Mouse (Mus musculus): ENCODE measurements around the gene Tsga10ip. TPM values are rescaled to one million over a fixed set of nuclear protein-coding genes. Genes with fewer than 3 reads are reported as not detected.

Tsga10ip gene
- polyA plus RNA-seq (2015; fragmentation: Illumina TruSeq; extraction: RNeasy Lipid Tissue Mini Kit (QIAGEN cat#74804); ENCODE audit: insufficient read depth, low read depth, low replicate concordance) = 6.0 TPM

DNA sequence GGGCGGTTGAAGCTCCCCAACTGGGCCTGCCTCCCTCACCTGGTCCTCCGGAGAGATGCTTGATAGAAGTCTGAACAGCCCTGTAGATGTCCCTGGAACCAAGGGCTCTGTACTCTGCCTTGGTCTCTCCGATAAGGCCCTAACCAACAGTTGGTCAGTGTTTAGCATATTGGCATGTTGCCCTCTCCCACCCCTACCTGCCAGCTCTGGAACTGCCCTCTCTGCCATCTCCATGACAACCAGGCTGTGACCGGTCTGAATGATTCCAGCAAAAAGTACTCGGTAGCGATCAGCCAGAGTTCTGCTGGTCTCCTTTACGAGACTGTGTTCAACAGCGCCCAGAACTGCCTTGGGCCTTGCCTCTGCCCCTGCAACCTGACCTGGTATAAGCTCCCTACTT lies at the start of gene Tsga10ip:
Gene Tsga10ip, minus strand, starts transcription at position 234 of the 400 bp plus-strand sequence.

DNA sequence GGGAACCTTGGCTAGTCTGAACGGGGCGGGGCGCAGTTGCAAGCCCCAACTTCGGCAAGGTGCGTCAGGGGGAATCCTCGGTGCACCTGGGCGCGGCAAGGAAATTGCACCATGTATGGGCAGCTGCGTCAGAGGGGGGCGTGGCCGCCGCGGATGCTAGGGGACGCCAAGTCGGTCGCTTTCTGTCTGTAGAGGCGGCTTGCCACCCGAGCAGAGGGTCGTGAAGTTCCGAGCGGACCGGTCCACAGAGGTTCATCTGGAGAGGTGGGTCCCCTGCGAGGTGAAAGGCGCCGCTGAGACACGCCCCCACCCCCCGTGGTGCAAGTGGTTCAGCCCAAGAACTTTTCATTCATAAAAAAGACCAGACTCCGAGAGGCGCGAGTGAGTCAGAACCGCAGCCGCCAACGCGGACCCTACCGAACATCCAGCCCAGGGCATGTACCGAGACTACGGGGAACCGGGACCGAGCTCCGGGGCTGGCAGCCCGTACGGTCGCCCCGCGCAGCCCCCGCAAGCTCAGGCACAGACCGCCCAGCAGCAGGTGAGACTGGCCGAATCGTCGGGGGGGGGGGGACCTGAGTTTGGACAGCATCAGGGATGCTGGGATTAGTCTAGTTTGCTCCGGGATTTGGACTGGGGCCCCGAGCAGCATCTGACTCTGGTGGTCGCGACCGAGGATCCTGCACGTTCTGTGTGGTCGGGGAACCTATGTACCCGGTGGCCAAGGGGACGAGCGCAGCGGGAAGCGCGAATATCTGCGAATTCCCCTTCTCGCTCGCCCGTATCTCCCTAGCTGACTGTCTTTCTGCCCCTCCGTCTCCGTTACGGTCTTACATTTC lies 45.4 kb upstream of the Tsga10ip start, which contains the start of gene Fosl1:
Gene Fosl1, plus strand, starts transcription at position 33 of the 839 bp plus-strand sequence.

DNA sequence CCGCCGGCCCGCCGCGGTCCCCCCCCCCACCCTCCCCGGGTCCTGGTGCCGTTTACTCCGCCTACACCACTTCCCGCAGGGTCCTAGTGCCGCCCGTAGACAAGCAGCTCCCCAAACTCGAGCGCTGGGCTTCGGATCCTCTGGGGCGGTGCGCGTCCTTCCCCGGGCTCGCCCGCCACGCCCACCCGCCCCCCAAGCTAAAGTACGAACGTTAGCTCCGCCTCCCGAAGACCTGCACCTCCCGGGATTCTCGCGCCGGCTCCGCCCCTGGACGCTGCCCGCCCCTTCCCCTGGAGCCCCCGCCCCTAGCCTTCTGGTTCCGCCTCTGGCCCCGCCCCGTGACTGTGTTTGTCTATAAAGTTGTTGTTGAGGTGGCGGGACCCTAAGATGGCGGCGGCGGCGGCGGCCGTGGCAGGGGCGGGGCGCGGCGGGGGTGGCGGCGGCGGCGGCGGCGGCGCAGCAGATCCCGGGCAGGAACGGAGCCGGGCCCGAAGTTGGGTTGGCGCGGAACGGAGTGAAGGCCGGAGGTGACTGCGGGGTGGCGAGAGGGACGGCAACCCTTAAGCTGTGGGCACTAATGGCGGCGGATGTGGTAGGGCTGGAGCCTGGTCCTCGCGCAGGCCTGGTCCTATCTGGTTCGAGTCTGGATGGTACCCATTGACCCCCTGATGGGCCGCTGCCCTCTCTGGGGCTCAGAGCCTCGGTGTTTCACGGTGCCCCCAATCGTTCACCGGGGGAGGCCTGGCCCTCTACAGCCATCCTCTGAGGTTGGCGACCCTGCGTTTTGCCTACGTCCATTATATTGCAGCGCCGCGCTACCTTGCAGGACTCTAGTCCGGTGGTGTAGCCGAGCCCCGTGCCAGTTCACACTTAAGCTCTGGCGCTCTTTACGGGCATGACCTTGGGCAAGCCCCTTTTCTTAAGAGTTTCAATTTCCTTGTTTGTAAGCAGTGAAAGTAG lies 22.7 kb upstream of the Tsga10ip start, which contains the start of the genes Drap1 and AI837181:
Gene Drap1, minus strand, starts transcription at position 198 of the 960 bp plus-strand sequence.
Gene AI837181, plus strand, starts transcription at position 363 of the 960 bp plus-strand sequence.

DNA sequence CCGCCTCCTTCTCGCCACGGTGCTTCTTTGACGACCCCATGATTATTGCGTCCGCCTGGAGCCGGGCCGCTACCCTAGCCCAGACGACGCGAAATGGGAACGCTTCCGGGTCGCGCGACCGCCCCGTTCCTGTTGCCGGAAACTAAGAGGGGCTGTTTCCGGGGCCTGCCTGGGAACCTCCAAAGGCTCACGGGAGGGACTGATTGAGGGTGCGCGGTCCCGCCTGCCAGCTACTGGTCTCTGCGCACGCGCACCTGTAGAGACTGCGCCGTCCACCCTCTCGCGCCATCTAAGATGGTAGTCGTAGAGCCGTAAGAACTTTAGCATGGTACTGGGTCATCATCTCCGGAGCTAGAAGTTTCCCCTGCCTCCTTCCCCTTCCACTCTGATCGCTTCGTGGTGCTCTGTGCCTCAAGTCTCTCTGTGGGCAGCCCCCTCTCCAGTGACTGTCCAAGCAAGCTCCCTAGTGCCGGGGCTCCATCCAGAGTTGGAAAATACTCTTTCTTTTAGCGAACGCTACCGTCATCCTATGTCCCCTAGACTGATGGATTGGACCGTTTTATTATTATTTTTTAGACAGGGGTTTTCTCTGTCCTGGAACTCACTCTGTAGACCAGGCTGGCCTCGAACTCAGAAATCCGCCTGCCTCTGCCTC lies 13.6 kb downstream of the Tsga10ip start, which contains the start of gene Sart1:
Gene Sart1, minus strand, starts transcription at position 116 of the 655 bp plus-strand sequence.

DNA sequence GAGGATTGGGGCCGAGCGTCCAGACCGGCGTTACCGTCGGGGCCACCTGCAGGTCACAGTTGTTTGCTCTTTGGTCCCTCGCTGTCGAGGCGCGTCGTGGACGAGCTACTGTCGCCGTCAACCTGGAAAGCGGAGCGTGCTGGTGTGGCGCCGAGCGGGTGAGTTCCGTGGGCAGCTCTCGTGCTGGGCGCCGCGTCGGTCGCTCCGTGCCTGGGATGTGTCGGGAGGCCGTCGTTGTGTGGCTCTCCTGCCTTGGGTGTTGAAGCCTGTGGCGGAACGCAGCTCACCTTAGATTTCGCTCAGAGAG lies 35.3 kb downstream of the Tsga10ip start, which contains the start of gene Banf1:
Gene Banf1, minus strand, starts transcription at position 116 of the 307 bp plus-strand sequence.

DNA sequence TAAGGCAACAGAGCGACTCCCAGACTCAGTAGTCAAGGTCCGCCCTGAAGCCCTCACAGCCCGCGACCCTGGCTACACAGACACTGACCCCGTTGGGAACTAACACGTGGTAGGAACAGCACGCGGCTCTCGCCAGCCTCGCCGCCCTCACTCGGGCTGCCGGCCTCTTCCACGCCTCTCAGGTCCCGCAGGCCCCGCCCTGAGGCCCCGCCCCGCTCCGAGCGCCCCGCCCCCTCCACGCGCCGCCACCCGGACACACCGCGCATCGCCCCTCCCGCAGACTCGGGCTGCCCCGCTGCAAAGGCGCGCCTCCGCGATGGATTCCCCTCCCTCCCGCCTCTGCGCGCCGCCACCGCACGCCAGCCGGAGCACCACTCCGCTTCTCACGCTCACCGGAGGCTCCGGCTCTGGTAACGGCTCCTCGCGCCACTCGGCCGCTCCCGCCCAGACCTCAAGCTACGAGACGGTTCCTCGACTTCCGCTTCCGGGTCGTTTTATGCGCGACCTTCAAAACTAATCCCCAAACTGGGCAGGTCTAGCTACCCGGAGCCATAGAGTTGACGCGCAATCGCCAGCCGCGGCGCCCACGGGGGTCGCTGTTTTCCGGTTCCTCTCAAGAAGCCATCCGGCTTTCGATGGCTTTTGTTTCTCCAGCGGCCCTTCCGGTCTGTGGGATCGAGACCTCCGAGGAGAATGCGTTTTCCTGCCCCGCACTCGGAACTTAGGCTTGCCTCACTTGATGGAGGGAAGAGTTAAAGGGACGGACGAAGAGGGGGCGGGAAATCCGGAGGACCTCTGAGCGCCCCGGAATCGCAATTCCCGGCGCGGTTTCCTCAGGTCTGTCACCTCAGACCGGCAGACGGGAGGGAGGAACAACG lies 35.9 kb downstream of the Tsga10ip start, which contains the start of gene Eif1ad:
Gene Eif1ad, plus strand, starts transcription at position 567 of the 878 bp plus-strand sequence.

DNA sequence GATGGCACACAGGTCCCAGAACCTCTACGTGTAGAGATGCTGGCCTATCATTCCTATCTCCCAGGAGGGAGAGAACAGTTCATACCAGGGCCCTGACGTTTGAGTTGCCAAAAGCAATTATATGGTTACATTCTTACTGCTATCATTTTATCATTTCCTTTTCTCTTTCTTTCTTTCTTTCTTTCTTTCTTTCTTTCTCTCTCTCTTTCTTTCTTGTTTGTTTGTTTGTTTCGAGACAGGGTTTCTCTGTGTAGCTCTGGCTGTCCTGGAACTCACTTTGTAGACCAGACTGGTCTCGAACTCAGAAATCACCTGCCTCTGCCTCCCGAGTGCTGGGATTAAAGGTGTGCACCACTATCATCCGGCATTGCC lies 52.8 kb downstream of the Tsga10ip start, which contains the start of gene Cst6:
Gene Cst6, minus strand, starts transcription at position 73 of the 372 bp plus-strand sequence.

Other genes starting within 250 kb of the Tsga10ip start
- gene Pacs1, start 129.4 kb downstream of the Tsga10ip start, polyA plus RNA-seq (2015; fragmentation: Illumina TruSeq; extraction: RNeasy Lipid Tissue Mini Kit (QIAGEN cat#74804); ENCODE audit: insufficient read depth, low read depth, low replicate concordance) = 3.9 TPM
- gene Sf3b2, start 107.1 kb downstream of the Tsga10ip start, polyA plus RNA-seq (2015; fragmentation: Illumina TruSeq; extraction: RNeasy Lipid Tissue Mini Kit (QIAGEN cat#74804); ENCODE audit: insufficient read depth, low read depth, low replicate concordance) = 39.5 TPM
- gene Gal3st3, start 104.2 kb downstream of the Tsga10ip start, polyA plus RNA-seq (2015; fragmentation: Illumina TruSeq; extraction: RNeasy Lipid Tissue Mini Kit (QIAGEN cat#74804); ENCODE audit: insufficient read depth, low read depth, low replicate concordance) = not detected
- not detected for gene Catsper1, start 66.8 kb downstream of the Tsga10ip start, polyA plus RNA-seq (2015; fragmentation: Illumina TruSeq; extraction: RNeasy Lipid Tissue Mini Kit (QIAGEN cat#74804); ENCODE audit: insufficient read depth, low read depth, low replicate concordance)
- 3.7 TPM for gene Cst6, start 53.0 kb downstream of the Tsga10ip start, polyA plus RNA-seq (2015; fragmentation: Illumina TruSeq; extraction: RNeasy Lipid Tissue Mini Kit (QIAGEN cat#74804); ENCODE audit: insufficient read depth, low read depth, low replicate concordance)
- 6.5 TPM for gene Eif1ad, start 35.8 kb downstream of the Tsga10ip start, polyA plus RNA-seq (2015; fragmentation: Illumina TruSeq; extraction: RNeasy Lipid Tissue Mini Kit (QIAGEN cat#74804); ENCODE audit: insufficient read depth, low read depth, low replicate concordance)
- 29.9 TPM for gene Banf1, start 35.4 kb downstream of the Tsga10ip start, polyA plus RNA-seq (2015; fragmentation: Illumina TruSeq; extraction: RNeasy Lipid Tissue Mini Kit (QIAGEN cat#74804); ENCODE audit: insufficient read depth, low read depth, low replicate concordance)
- 47.0 TPM for gene Sart1, start 13.8 kb downstream of the Tsga10ip start, polyA plus RNA-seq (2015; fragmentation: Illumina TruSeq; extraction: RNeasy Lipid Tissue Mini Kit (QIAGEN cat#74804); ENCODE audit: insufficient read depth, low read depth, low replicate concordance)
- 51.3 TPM for gene Drap1, start 22.5 kb upstream of the Tsga10ip start, polyA plus RNA-seq (2015; fragmentation: Illumina TruSeq; extraction: RNeasy Lipid Tissue Mini Kit (QIAGEN cat#74804); ENCODE audit: insufficient read depth, low read depth, low replicate concordance)
- 12.1 TPM for gene AI837181, start 22.6 kb upstream of the Tsga10ip start, polyA plus RNA-seq (2015; fragmentation: Illumina TruSeq; extraction: RNeasy Lipid Tissue Mini Kit (QIAGEN cat#74804); ENCODE audit: insufficient read depth, low read depth, low replicate concordance)
- gene Fosl1, start 45.0 kb upstream of the Tsga10ip start, polyA plus RNA-seq (2015; fragmentation: Illumina TruSeq; extraction: RNeasy Lipid Tissue Mini Kit (QIAGEN cat#74804); ENCODE audit: insufficient read depth, low read depth, low replicate concordance) = not detected
- gene Ccdc85b, start 55.4 kb upstream of the Tsga10ip start, polyA plus RNA-seq (2015; fragmentation: Illumina TruSeq; extraction: RNeasy Lipid Tissue Mini Kit (QIAGEN cat#74804); ENCODE audit: insufficient read depth, low read depth, low replicate concordance) = 5.0 TPM
- 29.7 TPM for gene Fibp, start 58.1 kb upstream of the Tsga10ip start, polyA plus RNA-seq (2015; fragmentation: Illumina TruSeq; extraction: RNeasy Lipid Tissue Mini Kit (QIAGEN cat#74804); ENCODE audit: insufficient read depth, low read depth, low replicate concordance)
- gene Ctsw, start 66.0 kb upstream of the Tsga10ip start, polyA plus RNA-seq (2015; fragmentation: Illumina TruSeq; extraction: RNeasy Lipid Tissue Mini Kit (QIAGEN cat#74804); ENCODE audit: insufficient read depth, low read depth, low replicate concordance) = 0.92 TPM
- gene Efemp2, start 71.4 kb upstream of the Tsga10ip start, polyA plus RNA-seq (2015; fragmentation: Illumina TruSeq; extraction: RNeasy Lipid Tissue Mini Kit (QIAGEN cat#74804); ENCODE audit: insufficient read depth, low read depth, low replicate concordance) = 8.8 TPM
- 14.4 TPM for gene Mus81, start 85.9 kb upstream of the Tsga10ip start, polyA plus RNA-seq (2015; fragmentation: Illumina TruSeq; extraction: RNeasy Lipid Tissue Mini Kit (QIAGEN cat#74804); ENCODE audit: insufficient read depth, low read depth, low replicate concordance)
- 65.0 TPM for gene Cfl1, start 87.9 kb upstream of the Tsga10ip start, polyA plus RNA-seq (2015; fragmentation: Illumina TruSeq; extraction: RNeasy Lipid Tissue Mini Kit (QIAGEN cat#74804); ENCODE audit: insufficient read depth, low read depth, low replicate concordance)
- not detected for gene 1700020D05Rik, start 101.3 kb upstream of the Tsga10ip start, polyA plus RNA-seq (2015; fragmentation: Illumina TruSeq; extraction: RNeasy Lipid Tissue Mini Kit (QIAGEN cat#74804); ENCODE audit: insufficient read depth, low read depth, low replicate concordance)
- gene Snx32, start 108.0 kb upstream of the Tsga10ip start, polyA plus RNA-seq (2015; fragmentation: Illumina TruSeq; extraction: RNeasy Lipid Tissue Mini Kit (QIAGEN cat#74804); ENCODE audit: insufficient read depth, low read depth, low replicate concordance) = 3.4 TPM
- 0.89 TPM for gene Ovol1, start 158.1 kb upstream of the Tsga10ip start, polyA plus RNA-seq (2015; fragmentation: Illumina TruSeq; extraction: RNeasy Lipid Tissue Mini Kit (QIAGEN cat#74804); ENCODE audit: insufficient read depth, low read depth, low replicate concordance)
- gene Ap5b1, start 165.5 kb upstream of the Tsga10ip start, polyA plus RNA-seq (2015; fragmentation: Illumina TruSeq; extraction: RNeasy Lipid Tissue Mini Kit (QIAGEN cat#74804); ENCODE audit: insufficient read depth, low read depth, low replicate concordance) = 0.85 TPM
- 19.0 TPM for gene Rnaseh2c, start 199.3 kb upstream of the Tsga10ip start, polyA plus RNA-seq (2015; fragmentation: Illumina TruSeq; extraction: RNeasy Lipid Tissue Mini Kit (QIAGEN cat#74804); ENCODE audit: insufficient read depth, low read depth, low replicate concordance)
- gene Kat5, start 207.7 kb upstream of the Tsga10ip start, polyA plus RNA-seq (2015; fragmentation: Illumina TruSeq; extraction: RNeasy Lipid Tissue Mini Kit (QIAGEN cat#74804); ENCODE audit: insufficient read depth, low read depth, low replicate concordance) = 10.2 TPM
- 13.3 TPM for gene Rela, start 235.0 kb upstream of the Tsga10ip start, polyA plus RNA-seq (2015; fragmentation: Illumina TruSeq; extraction: RNeasy Lipid Tissue Mini Kit (QIAGEN cat#74804); ENCODE audit: insufficient read depth, low read depth, low replicate concordance)

Measured in pancreas, adult 10 weeks (tissue).